Mouse (Mus musculus) adrenal gland, adult 18-20 months (tissue): Measurements from ENCODE around the gene Hnf4a. TPM values are rescaled to one million over a fixed set of nuclear protein-coding genes. Genes with fewer than 3 reads are reported as not detected.
"Not testable (repeated sequence)": the region's sequence is repeated elsewhere in the genome, so short reads cannot be mapped to it uniquely, and the experiment has no call there.

Experiments used
- DNase-seq, 2 experiments: peaks; one replicate each; pipeline ENCODE4 v3.0.0; 2021 to 2022; ENCODE audit warnings: low spot score in 2 of 2
- total RNA-seq, 2 experiments: library from RNA; stranded (reverse); gene quantifications; 1 replicate in 1 of 2; 2 replicates in 1 of 2; pipeline ENCODE4 v1.2.3; 2021

The Hnf4a gene
- total RNA-seq, 2 experiments from 2014 or later: 0.73 TPM; not detected in 1

- no peak for DNase-seq
These were observed 110.7 kb downstream of the Hnf4a start for GRCm38 (mm10) chr2:163617232-163617863.

GRCm38 (mm10) chr2:163617874-163618273, 111.3 kb downstream of the Hnf4a start:
- DNase-seq: no peak

DNA sequence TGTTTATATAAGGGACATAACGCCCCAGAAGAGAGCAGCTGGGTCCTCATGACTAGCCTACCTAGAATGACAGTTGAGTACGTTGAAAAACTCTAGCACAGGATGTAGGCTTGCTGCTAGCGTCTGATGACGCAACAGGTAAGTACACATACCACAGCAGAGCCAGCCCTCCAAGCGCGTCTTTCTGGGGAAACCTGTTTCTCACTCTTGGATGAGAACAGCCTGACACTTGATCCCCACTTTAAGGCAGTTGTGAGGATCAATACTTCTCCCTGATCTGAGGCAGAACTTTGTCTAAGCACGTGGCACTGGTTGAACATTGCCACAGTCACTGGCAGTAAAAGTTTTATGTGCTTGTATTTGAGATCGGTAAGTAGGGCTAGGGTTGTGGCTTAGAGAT, 113.8 kb downstream of the Hnf4a start:
- DNase-seq: no peak

GRCm38 (mm10) chr2:163621401-163621800, 114.8 kb downstream of the Hnf4a start:
- DNase-seq: not testable (repeated sequence)

Other genes starting within 250 kb of the Hnf4a start
- 1 to 10 TPM; 4.4 to 6.5 TPM for gene Jph2, start 108.8 kb upstream of the Hnf4a start, total RNA-seq
- 10 to 100 TPM; 37.1 to 43.6 TPM for gene Oser1, start 82.1 kb upstream of the Hnf4a start, total RNA-seq
- 1 to 10 TPM; 3.3 TPM for gene Gdap1l1, start 68.3 kb upstream of the Hnf4a start, total RNA-seq
- 100 to 1,000 TPM; 108 to 114 TPM for gene Fitm2, start 34.2 kb upstream of the Hnf4a start, total RNA-seq
- not detected for gene R3hdml, start 14.5 kb upstream of the Hnf4a start, total RNA-seq
- 10 to 100 TPM; 29.2 to 34.0 TPM for gene Ttpal, start 95.5 kb downstream of the Hnf4a start, total RNA-seq
- 100 to 1,000 TPM; 521 to 567 TPM for gene Serinc3, start 138.3 kb downstream of the Hnf4a start, total RNA-seq
- gene Pkig, start 151.6 kb downstream of the Hnf4a start, total RNA-seq: 10 to 100 TPM; 37.4 to 38.3 TPM
- 1 to 10 TPM; 2.9 to 3.5 TPM for gene Ada, start 243.4 kb downstream of the Hnf4a start, total RNA-seq